Mouse (Mus musculus) hindbrain, embryonic 16.5 days (tissue): ENCODE results near the gene Ube2h. TPM values are rescaled to one million over a fixed set of nuclear protein-coding genes. Genes with fewer than 3 reads are reported as not detected.

ENCODE experiments used
- ATAC-seq: fragments of 200-750 bp; cut with Nextera tagmentation; 2 replicates; pipeline ENCODE4 v1.8.0; 2017; ENCODE audit warnings: moderate TSS enrichment, moderate library complexity
- H3K27ac ChIP-seq: fragments of 300-500 bp; sonication (generic); 2 replicates; pipeline ENCODE4 v1.5.1; 2014; ENCODE audit warnings: low read depth, mild to moderate bottlenecking, control low read depth, low read length, moderate library complexity
- H3K27me3 ChIP-seq: fragments of 300-500 bp; sonication (generic); replicated peaks from 2 replicates; pipeline ENCODE4 v1.6.1; 2014; ENCODE audit warnings: low read length; ENCODE audit not compliant: control insufficient read depth, insufficient read depth
- H3K36me3 ChIP-seq: fragments of 300-500 bp; sonication (generic); 2 replicates; pipeline ENCODE4 v1.6.1; 2014; ENCODE audit warnings: mild to moderate bottlenecking, low read length, moderate library complexity, mixed read lengths; ENCODE audit not compliant: control insufficient read depth, insufficient read depth
- H3K4me1 ChIP-seq: fragments of 300-500 bp; sonication (generic); 2 replicates; pipeline ENCODE4 v1.6.1; 2014; ENCODE audit warnings: low read depth, low read length; ENCODE audit not compliant: control insufficient read depth, insufficient read depth
- H3K4me2 ChIP-seq: fragments of 300-500 bp; sonication (generic); 2 replicates; pipeline ENCODE4 v1.6.1; 2014; ENCODE audit warnings: mild to moderate bottlenecking, low read length, control low read depth, moderate library complexity
- H3K4me3 ChIP-seq: fragments of 300-500 bp; sonication (generic); 2 replicates; pipeline ENCODE4 v1.5.1; 2014; ENCODE audit warnings: mild to moderate bottlenecking, low read length, control low read depth, moderate library complexity
- H3K9ac ChIP-seq: fragments of 300-500 bp; sonication (generic); 2 replicates; pipeline ENCODE4 v1.6.1; 2014; ENCODE audit warnings: low read depth, mild to moderate bottlenecking, control low read depth, low read length, moderate library complexity
- H3K9me3 ChIP-seq: fragments of 300-500 bp; sonication (generic); 2 replicates; pipeline ENCODE4 v1.6.1; 2014; ENCODE audit warnings: mild to moderate bottlenecking, low read length, moderate library complexity; ENCODE audit not compliant: control insufficient read depth
- WGBS: fragments of 180-500 bp; shearing (Covaris S2); extraction: QIAGEN DNeasy Blood & Tissue Kit; methylation state at CpG from one replicate; pipeline ENCODE4 v1.1.7; 2014; 5-methylcytosine and 5-hydroxymethylcytosine counted together
- polyA plus RNA-seq: library from polyadenylated mRNA; unstranded; fragments of >200 nt; fragmentation: Nextera tagmentation; extraction: Ambion mirVana; gene quantifications from 2 replicates; pipeline ENCODE4 v1.2.1, GENCODE M21; 2015

The Ube2h gene
- polyA plus RNA-seq, 1 experiment from 2014 or later, result 53.1 TPM

DNA sequence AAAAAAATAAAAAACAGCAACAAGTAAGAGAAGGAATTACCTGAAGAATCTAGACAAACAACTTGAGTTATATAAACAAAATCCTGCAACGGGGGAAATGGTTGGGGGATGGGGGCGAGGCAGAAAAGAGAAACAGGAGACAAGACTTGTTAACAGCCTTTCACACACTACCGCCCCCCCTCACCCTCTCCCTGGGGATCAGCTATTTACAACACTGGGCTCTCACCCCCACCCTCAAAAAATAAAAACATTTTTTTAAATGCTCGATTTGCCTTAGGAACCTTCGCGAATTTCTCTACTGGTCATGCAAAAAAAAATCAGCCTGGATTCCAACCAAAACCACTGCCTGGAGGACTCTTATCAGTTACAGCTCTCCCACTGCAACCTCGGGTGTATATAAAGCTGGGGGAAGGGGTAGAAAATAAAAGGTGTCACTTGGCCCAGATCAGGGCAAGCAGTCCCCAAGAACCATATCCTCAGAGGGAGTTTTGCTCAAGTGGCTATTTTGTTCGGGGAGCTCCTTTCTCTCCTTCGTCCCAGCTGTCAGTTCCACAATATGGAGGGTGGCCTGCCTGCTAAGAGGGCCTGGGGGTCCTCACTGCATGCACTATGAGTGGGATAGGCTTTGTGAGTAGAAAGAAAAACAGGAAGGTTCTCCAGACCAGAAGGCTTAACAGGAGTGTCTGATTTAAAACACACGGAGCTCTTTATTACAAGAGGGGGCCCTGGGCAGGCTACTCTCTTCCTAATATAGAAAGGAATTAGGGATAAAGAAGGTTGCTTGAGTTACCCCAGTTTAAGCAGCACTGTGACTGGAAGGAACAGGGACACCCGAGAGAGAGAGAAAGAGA lies 1.3 kb downstream of the Ube2h start:
- peak overlapping the region; percentile 77 for H3K4me3 ChIP-seq
- H3K4me1 ChIP-seq, result peaks cover 24% of the 10 kb centered on the region
- no peaks in the 10 kb centered on the region for H3K9me3 ChIP-seq
- H3K9ac ChIP-seq, result peak overlapping the region; percentile 87
- peak overlapping the region; percentile 94 for H3K27ac ChIP-seq
- ATAC-seq, result no peak
- no peaks in the 10 kb centered on the region for H3K27me3 ChIP-seq
- peak overlapping the region; percentile 92 for H3K4me2 ChIP-seq
- 0% methylated on average over 11 of the region's 11 CpGs for WGBS
- no peaks in the 10 kb centered on the region for H3K36me3 ChIP-seq

DNA sequence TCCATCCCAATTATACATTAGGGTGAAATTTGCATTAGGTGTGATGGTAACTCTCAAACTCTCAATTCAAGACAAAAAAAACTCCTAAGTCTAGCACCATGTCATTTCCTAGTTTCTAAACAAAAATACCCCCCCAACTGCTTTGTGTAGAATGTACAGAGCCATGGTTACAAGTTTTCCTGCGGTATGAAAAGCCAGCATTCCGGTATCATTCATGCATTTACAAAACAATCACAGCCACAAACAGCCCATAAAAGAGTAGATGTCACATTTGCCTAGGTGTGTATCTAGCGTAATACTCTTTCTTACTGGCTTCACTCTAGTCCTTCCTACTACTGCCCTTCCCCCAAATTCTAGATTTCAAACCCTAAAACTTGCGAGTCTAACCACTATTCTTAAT lies 2.2 kb downstream of the Ube2h start:
- ATAC-seq, result no peak
- Histone ChIP-seq H3K9ac (peak overlapping the region; percentile 55), H3K4me2 (peak overlapping the region; percentile 92), H3K36me3 (no peaks in the 10 kb centered on the region), H3K27ac (no peak overlapping the region), H3K9me3 (no peaks in the 10 kb centered on the region), H3K4me1 (peaks cover 24% of the 10 kb centered on the region), H3K4me3 (peak overlapping the region; percentile 77), H3K27me3 (no peaks in the 10 kb centered on the region)
- 4% methylated on average over 4 of the region's 4 CpGs for WGBS

DNA sequence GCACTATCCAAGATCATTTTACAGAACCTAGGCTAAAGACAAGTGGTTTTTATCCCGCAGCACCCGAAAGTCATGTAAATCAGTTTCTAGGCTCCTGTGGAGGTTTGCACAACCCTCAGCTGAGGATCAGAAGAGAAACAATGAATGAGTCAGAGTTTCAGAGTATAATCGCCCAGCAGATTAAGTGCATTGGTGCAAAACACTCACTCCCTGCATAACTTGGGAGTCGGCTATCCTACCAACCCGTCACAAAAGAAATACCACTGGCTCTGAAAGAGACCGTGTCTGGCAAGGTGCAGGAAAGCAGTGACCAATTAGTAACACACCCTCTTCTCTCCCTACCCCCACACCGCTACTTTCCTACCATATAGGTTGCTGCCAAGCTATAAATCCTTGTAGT lies 3.4 kb downstream of the Ube2h start:
- Histone ChIP-seq H3K9ac (peak overlapping the region; percentile 55), H3K36me3 (no peaks in the 10 kb centered on the region), H3K27ac (peak overlapping the region; percentile 44), H3K27me3 (no peaks in the 10 kb centered on the region), H3K4me2 (peak overlapping the region; percentile 92), H3K4me1 (peaks cover 24% of the 10 kb centered on the region), H3K4me3 (peak overlapping the region; percentile 77), H3K9me3 (no peaks in the 10 kb centered on the region)
- 4% methylated on average over 7 of the region's 7 CpGs for WGBS
- ATAC-seq, result no peak

DNA sequence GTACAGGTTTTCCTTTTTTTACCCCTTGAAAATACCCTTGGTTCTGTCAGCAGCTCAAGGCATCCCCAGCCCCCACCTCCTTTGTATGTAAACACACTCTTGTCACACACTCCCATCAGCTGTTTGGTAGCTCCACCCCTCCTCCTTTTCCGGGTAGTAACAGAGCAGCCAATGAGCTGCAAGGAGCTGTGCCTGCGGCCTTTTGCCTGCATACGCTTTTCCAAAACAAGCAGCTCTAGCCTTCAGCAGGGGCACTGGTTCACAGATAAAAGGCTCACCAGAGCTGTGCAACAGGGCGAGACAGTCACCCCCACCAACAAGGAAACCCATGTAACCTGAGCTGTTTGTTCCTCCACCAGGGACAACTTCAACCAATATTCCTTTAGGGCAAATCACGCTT lies 4.0 kb downstream of the Ube2h start:
- H3K27ac ChIP-seq, result peak overlapping the region; percentile 44
- peak overlapping the region; percentile 92 for H3K4me2 ChIP-seq
- no peaks in the 10 kb centered on the region for H3K9me3 ChIP-seq
- peaks cover 24% of the 10 kb centered on the region for H3K4me1 ChIP-seq
- no peaks in the 10 kb centered on the region for H3K27me3 ChIP-seq
- under 1% methylated on average over 5 of the region's 5 CpGs for WGBS
- peaks cover 5% of the 10 kb centered on the region; the same call in 1 of the 2 replicates for H3K36me3 ChIP-seq
- peak overlapping the region; percentile 55 for H3K9ac ChIP-seq
- peak; percentile 73 for ATAC-seq
- peak overlapping the region; percentile 77 for H3K4me3 ChIP-seq

DNA sequence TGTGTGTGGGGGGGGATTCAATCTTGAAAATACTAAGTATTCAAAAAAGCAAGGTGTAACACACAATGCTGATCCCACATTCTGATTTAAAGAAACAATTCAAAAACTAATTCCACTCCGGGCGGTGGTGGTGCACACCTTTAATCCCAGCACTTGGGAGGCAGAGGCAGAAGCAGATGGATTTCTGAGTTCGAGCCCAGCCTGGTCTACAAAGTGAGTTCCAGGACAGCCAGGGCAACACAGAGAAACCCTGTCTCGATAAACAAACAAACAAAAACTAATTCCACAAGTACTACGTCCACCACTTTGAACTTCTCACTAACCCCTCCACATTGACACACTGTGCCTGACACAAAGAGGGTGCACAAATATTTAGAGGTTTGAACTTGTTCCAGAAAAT lies 4.7 kb downstream of the Ube2h start:
- Histone ChIP-seq H3K9me3 (no peaks in the 10 kb centered on the region), H3K4me1 (peaks cover 22% of the 10 kb centered on the region), H3K27me3 (no peaks in the 10 kb centered on the region), H3K36me3 (peaks cover 6% of the 10 kb centered on the region; the same call in 1 of the 2 replicates), H3K4me3 (no peak overlapping the region), H3K9ac (no peak overlapping the region), H3K4me2 (peak overlapping the region; percentile 92; the same call in 1 of the 2 replicates), H3K27ac (peak overlapping the region; percentile 44; the same call in 1 of the 2 replicates)
- no peak for ATAC-seq
- WGBS, result 85% methylated on average over 5 of the region's 5 CpGs

DNA sequence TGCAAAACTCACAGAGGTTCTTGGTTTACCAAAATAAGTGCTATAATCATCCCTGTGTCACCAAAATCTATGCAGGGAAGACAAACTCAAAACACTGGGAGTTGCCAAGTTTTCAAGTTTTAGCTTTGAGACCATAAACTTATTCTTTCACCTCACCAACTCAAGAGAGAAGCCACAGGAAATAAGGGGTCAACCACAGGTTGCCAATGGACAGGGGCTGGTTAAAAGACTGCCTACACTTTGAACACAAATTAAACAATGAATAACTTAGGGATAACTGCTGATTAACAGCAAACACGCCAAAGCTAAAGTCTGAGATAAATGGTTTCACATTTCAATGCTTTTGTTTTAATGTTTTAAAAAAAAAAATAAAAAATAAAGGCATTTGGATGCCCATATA lies 5.2 kb downstream of the Ube2h start:
- no peaks in the 10 kb centered on the region for H3K9me3 ChIP-seq
- no peak overlapping the region for H3K9ac ChIP-seq
- no peak for ATAC-seq
- no peak overlapping the region for H3K4me3 ChIP-seq
- H3K4me1 ChIP-seq, result peaks cover 21% of the 10 kb centered on the region
- no peak overlapping the region for H3K4me2 ChIP-seq
- 72% methylated on average over 1 of the region's 1 CpGs for WGBS
- no peaks in the 10 kb centered on the region for H3K27me3 ChIP-seq
- H3K36me3 ChIP-seq, result peaks cover 6% of the 10 kb centered on the region; the same call in 1 of the 2 replicates
- H3K27ac ChIP-seq, result no peak overlapping the region

DNA sequence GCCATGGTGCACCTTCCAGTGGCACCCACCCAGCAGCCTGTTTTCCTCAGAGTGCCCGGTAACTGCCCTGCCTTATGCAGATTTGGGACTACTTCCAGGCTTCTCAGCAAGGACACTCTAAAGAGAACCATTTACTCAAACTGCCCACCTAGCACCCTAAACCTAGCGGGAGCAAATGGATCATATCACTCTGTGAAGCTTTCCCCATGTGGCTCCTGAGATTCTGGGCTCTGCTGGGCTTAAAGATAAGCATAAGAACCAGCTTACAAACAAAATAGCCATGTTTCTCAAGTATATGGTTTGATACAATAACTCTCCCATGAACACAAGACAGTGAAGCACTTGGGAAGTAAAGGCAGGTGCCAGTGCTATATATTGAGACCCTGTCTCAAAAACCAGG lies 11.8 kb downstream of the Ube2h start:
- peaks cover 6% of the 10 kb centered on the region; the same call in 1 of the 2 replicates for H3K36me3 ChIP-seq
- WGBS, result 87% methylated on average over 2 of the region's 2 CpGs
- H3K9ac ChIP-seq, result no peak overlapping the region
- no peak for ATAC-seq
- no peaks in the 10 kb centered on the region for H3K9me3 ChIP-seq
- no peaks in the 10 kb centered on the region for H3K27me3 ChIP-seq
- no peak overlapping the region for H3K4me3 ChIP-seq
- no peak overlapping the region for H3K27ac ChIP-seq
- no peaks in the 10 kb centered on the region for H3K4me1 ChIP-seq
- no peak overlapping the region for H3K4me2 ChIP-seq

DNA sequence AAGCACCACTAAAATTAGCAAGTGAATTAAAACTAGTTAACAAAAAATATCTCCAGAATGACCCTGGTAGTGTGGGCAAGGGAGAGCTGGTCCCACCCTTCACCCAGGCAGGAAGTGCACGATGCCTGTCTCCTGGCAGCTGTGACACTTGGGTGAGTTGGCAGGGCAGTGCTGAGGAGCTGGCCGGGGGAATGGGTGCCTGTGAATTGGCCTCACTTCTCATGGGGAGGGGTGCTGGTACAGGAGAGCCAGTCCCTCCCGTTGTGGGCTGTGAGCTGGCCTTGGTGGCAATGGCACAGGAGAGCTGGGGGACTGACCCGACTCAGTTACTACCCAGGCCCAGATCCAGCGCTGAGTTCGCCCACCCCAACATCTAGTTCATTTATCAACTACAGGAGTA lies 16.4 kb downstream of the Ube2h start:
- no peak overlapping the region for H3K4me2 ChIP-seq
- no peak for ATAC-seq
- no peak overlapping the region for H3K9ac ChIP-seq
- 91% methylated on average over 6 of the region's 6 CpGs for WGBS
- no peak overlapping the region for H3K4me3 ChIP-seq
- no peak overlapping the region for H3K27ac ChIP-seq
- H3K4me1 ChIP-seq, result no peaks in the 10 kb centered on the region
- H3K27me3 ChIP-seq, result no peaks in the 10 kb centered on the region
- peaks cover 9% of the 10 kb centered on the region; the same call in 1 of the 2 replicates for H3K36me3 ChIP-seq
- H3K9me3 ChIP-seq, result no peaks in the 10 kb centered on the region

DNA sequence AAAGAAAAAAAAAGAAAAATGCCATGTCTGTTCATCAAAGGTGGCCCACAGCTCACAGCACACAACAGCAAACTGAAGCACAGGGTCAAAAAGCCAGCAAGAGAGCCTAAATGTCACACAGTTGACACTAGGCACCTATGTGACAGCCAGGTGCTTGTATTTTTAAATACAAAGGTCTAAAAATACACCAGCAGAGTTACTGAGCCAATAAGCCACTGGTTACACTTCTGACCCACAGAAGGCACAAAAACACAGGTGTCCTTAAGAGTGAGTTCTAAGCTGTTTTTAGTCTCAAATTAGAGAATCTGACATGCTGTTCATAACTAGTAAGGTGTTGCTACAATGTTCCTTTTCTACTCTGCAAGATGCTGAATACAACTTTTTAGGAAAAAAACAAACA lies 17.7 kb downstream of the Ube2h start:
- no peak overlapping the region for H3K4me3 ChIP-seq
- no peaks in the 10 kb centered on the region for H3K27me3 ChIP-seq
- H3K4me2 ChIP-seq, result no peak overlapping the region
- no peaks in the 10 kb centered on the region for H3K9me3 ChIP-seq
- no peak for ATAC-seq
- H3K4me1 ChIP-seq, result no peaks in the 10 kb centered on the region
- H3K27ac ChIP-seq, result no peak overlapping the region
- H3K36me3 ChIP-seq, result peaks cover 9% of the 10 kb centered on the region; the same call in 1 of the 2 replicates
- no peak overlapping the region for H3K9ac ChIP-seq
